Mouse (Mus musculus) hindlimb bud, embryonic 11.5 days (tissue): Measurements from ENCODE around the gene Emp3.
A peak's percentile ranks its signal among the peaks of the same experiment; 100 is the strongest.
"Not testable (repeated sequence)": the region's sequence is repeated elsewhere in the genome, so short reads cannot be mapped to it uniquely, and the experiment has no call there.

Source experiments
- DNase-seq: peaks from one replicate; pipeline ENCODE4 v3.0.0-alpha.2; 2012; ENCODE audit warnings: low read depth, low spot score; ENCODE audit errors: extremely low spot score

The Emp3 gene

DNA sequence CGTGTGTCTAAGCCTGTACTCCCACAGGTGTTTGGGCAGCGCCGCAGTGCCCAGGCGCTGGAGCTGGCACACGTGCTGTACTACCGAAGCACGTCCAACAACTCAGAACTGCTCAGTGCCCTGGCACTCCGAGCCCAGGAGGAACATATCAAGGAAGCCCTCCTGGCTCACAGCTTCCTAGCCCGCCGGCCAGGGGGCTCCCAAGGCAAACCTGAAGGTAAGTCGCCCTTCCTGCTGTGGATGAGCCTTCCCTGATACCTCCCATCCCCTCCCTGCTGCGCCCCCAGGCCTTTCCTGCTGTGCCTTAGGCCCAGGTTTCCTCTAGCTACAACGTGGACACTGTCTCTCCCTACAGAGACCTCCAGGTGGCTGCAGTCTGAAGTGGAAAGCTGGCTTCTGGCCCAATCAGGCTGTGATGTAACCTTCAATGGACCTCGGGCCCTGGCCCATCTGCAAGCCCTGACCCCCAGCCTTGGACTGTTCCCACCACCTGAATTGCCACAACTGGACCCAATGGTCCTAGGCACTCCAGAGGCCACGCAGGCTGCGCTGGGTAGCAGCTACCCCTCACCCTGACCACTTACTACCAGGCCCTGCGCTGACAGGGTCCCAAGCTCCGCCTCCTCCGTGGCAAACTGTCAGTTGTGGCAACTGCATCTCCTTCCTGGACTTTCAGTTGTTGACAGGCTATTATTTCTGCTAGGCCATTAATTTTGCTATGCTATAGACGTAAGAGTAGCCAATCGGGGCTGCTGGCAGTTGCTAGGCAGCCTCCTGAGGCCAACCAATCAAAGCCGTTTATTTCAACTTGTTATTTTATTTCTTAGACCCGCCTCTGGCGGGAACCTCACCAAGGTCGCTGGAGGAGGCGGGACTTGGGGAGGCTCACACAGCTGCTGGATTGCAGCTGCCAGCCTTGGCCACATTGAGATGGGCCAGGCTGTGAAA is 4.9 kb downstream of the Emp3 start:
- no peak for DNase-seq

DNA sequence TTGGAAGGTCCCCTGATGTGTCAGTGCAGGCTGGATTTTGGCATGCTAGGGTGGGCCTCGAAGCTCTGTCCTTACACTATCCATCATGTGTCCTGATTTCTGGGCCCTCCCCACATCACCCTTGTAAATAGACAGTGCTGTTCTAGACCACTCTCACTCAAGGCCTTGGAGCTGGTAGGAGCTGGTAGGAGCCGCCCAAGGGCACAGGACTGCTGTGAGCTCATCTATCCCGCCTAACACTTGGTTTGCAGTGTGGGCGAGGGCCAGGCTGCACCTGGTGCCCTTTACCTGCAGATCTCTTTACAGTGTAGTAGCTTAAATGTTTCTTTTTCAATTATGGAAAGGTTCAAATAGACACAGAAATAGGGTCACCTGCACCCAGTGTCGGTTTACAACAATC is 6.2 kb downstream of the Emp3 start:
- DNase-seq = no peak

DNA sequence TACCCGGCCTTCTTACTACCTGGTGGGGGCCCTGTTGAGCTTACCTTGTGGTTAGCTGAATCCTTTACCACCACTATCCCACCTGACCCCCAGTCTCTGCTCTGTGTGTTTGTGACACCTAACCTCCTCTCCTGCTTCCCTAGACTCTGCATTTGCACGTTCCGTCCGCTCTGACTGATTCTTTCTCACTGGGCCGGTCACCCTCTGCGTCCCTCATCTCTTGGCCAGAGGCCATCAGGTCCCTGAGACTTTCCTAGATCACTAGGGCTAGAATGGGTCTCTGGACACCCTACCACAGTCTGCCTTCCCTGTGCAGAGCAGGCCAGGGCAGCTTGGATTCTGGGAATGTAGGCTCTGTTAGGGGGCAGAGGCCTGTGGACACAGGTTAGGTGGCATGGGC is 7.1 kb downstream of the Emp3 start:
- DNase-seq = no peak

DNA sequence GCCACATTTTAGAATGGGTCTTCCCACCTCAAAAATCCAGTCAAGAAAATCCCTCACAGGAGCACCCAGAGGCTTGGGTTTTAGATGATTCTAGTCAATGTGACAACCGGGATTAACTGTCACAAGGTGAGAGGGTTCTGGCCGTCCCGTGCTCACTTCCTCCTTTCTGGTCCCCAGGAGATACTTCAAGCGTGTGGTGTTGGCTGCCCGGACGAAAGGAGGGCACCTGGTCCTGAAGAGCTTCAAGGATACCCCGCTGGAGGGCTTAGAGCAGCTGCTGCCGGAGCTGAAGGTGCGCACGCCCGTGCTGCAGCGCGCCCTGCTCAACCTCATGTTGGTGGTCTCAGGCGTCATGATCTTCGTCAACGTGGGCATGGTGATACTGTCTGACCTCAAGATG is 12.1 kb downstream of the Emp3 start:
- no peak for DNase-seq

DNA sequence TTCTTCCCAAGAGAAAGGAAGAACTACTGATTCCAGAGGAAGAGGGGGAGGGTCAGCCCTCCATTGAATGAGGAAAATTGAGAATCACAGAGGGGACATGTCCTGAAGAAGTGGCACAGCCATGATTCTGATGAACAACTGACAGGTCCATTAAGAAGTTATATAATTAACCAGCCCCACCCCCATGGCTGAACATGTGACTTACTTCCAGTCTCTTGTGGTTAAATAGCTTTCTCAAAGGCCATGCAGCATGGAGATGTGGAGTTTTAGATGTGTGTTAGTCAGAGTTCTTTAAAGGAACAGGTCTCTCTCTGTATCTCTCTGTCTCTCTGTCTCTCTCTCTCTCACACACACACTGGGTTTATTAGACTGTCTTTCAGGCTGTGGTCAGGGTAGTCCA is 12.8 kb downstream of the Emp3 start:
- DNase-seq = no peak

DNA sequence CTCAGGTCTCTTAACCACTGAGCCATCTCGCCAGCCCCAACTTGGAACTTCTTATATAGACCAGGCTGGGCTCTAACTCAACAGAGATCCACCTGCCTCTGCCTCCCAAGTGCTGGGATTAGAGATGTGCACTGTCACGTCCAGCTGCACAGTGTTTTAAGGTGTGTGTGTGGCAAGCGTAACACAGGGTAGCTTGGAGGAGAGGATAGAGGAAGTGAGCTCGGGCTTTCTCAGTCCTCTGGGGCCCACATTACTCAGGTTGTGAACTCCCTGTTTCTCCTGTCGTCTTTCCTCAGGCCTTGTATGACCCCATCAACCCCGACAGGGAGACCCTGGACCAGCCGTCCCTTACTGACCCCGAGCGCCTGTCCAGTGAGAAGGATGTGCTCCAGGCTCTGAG is 14.6 kb downstream of the Emp3 start:
- DNase-seq = no peak

DNA sequence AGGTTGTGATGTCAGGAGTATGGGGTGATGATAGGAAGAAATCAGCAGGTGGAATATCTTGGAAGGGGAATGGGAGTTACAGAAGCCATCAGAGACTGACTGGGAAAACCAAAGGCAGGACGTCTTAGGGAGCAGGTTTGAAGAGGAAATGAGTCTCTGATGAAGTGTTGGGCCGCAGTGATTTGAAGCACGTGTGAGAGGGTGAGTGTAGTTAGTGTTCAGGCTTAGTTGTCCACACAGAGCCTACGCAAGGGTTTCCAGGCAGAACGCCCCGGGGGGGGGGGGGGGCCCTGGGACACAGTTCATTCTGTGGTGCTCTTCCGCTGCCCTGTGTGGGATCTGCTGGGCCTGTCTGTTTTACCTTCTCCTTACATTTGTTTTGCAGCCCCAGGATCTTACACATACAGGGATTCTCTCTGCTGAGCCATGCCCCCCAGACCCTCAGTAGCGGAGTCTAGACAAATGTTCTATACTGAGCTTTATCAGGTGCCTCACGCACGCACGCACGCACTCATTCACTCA is 18.7 kb downstream of the Emp3 start:
- no peak for DNase-seq

DNA sequence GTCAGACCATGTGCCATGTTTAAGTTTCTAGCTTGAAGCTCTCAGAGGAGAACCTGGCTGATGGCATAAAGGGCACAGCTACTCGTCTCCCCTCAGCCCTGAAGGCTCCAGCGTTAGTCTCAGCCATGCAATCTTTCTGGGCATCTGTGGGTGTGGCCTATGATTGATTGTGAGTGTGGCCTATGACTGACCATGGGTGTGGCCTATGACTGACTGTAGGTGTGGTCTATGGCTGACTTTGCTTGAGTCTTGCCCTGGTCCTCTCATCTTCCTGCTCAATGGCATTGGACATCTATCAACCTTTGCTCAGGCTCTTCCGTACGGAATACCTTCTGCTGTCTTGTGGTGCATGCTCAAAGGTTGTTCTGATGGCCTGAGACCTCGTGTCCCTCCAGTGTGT is 19.6 kb downstream of the Emp3 start:
- DNase-seq = no peak

DNA sequence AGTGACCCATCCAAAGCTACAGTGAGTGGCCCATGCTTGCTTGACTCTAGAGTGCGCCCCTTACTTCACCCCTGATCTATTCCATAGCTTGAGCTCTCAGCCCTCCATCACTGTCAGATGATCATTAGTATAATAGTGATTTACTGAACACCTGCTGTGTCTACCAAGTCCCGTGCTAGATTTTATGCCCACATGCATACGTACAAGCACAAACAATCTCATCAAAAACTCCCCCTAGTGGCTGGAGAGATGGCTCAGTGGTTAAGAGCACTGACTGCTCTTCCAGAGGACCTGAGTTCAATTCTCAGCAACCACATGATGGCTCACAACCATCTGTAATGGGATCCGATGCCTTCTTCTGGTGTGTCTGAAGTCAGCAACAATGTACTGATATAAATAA is 23.1 kb downstream of the Emp3 start:
- not testable (repeated sequence) for DNase-seq

DNA sequence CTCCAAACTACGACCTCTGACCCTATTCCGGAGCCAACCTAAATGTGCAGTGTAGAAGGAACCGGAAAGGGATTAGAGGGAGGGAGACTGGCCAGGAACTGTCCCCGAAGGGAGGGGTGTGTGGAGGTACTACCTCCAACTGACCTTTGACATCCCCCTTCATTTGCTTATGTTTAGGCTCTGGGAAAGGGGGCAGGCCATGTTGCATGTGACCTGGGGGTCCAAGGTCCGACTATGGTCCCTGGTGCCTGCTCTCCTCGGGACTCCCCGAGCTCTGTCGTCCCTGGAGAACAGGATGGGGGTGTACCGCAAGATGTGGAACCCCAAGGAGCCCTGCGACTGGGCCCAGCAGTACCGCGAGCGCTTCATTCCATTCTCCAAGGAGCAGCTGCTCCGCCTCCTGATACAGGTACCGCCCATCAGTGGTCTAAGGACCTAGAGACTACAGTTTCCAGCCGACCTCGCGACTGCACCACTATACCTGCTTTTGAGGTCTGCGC is 23.9 kb downstream of the Emp3 start:
- no peak for DNase-seq

DNA sequence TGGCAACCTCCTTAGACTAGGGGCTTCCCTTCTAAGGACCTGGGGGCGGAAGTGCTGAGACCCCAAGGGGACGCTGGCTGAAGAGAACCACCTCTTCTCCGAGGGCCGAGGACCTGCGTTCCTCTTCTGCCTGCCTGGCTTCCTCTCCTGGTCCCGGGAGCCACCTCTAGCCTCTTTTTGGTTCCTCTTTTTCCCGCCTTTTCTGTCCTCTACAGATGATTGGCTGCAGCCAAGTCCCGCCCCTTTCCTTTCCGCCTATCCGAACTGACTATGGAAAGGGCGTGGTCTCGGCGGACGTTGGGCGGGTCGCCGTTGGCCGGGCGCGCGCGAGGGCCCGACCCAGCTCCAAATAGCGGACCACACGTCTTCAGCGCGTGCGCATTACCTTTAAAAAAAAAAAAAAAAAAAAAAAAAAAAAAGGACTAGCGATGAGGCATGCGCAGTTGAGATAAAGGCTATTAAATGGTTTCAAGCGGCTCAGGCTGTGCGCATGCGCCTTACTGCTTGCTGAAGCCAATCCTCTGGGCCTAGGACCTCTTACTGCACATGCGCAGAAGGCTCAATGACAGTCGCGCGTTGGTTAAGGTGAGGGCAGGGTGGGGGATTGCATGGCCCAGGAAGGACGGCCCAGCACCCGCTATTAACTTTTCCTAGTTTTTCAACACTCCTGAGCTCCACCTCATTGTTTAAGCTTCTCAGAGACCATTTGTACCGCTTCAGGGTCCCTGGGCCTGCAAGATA is 24.5 kb downstream of the Emp3 start, which contains the start of the genes Syngr4 and Tmem143:
Gene Syngr4, minus strand, starts transcription at position 198 of the 741 bp plus-strand sequence.
Gene Tmem143, plus strand, starts transcription at position 425 of the 741 bp plus-strand sequence.
- peak; percentile 99 for DNase-seq

DNA sequence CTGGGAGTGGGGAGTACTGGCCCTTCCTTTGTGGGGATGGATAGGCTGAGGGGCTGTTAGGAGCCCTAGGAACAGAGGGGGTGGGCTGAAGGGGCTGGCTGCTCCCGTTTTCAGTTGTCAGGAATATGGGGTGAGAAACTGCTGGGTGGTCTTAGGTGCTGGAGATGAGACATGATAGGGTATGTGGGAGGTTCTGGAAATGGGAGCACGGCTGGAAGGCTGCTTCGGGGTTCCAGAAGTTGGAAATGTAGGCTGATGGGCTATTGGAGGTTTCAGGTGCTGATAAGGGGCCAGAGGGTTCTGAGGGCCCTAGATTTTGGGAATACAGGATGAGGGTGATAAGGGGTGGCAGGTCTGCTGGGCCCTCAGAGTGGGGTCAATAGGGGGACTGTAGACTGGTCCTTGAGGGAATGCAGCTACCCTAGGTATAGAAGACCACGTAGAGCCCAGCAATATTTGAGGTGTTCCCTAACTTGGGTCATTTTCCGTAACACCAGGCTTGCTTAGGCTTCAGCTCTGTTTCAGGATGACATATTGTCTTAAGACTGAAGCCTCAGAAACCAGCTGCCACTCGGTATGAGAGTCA is 25.2 kb downstream of the Emp3 start:
- no peak for DNase-seq

DNA sequence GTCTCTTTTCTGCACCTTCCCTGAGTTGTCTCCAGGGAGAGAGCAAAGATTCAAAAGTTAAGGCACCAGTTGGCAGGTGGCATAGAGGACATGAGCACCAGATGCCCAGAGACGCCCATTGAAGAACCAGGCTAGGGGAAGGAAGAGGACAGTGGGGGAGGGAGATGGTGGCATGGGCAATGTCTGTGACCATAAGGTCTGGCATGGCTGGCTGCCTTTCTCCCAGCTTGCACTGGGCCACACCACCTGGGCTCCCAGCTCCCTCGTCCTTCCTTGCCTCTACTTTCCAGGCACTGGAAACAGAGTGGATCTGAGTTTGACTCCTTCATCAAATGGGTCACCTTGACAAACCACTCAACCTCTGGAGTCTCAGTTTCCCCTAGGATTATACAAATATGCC is 28.6 kb downstream of the Emp3 start:
- no peak for DNase-seq

DNA sequence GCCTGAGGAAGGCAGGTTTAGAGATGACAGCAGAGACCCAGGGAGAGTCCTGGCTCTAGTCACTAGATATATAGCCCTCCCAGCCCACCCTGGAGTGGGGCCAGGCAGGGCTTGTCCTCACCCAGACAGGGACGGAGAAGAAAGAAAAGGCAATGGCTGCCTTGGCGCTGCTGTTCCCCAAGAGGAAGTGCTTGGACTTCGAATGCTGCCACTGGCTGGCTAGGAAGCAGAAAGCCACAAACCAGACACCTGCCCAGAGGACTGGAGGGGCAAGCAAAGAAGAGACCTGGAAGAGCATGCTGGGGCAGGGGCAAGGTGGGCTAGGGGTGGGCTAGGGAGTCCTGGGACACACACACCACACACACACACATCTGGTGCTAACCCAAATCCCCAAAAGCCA is 34.0 kb downstream of the Emp3 start:
- DNase-seq = no peak

DNA sequence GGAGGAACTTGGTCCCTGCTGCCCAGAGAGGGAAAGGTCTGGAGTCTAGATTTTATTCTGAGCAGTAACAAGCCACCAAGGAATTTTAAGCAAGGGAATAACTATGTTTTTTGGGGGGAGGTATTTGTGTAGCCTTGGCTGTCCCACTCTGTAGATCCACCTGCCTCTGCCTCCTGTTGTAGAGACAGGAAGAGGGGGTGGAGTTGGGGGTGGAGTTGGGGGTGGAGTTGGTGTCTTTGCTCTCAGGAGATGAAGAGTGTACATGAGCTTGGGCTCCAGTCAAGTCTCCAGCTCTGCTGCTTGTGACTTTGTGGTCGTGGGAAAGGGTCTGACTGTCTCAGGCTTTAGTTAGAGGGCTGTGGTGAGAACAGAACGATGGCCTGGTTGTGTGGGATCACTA is 40.2 kb downstream of the Emp3 start:
- no peak for DNase-seq

DNA sequence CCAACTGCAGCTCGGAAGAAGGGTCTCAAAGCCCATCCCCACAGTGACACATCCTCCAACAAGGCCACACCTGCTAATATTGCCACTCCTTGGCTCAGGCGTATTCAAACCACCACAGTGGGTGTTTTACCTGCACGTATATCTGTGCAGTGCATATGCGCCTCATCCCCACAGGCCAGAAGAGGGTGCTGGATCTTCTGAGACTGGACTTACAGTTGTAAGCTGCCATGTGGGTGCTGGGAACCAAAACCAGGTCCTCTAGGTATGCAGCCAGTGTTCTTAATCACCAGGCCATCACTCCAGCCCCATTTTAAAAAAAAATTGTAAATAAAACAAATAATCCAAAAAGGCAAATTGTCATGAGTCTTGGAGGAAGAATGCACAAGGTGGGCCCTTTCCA is 40.7 kb downstream of the Emp3 start:
- DNase-seq = no peak

DNA sequence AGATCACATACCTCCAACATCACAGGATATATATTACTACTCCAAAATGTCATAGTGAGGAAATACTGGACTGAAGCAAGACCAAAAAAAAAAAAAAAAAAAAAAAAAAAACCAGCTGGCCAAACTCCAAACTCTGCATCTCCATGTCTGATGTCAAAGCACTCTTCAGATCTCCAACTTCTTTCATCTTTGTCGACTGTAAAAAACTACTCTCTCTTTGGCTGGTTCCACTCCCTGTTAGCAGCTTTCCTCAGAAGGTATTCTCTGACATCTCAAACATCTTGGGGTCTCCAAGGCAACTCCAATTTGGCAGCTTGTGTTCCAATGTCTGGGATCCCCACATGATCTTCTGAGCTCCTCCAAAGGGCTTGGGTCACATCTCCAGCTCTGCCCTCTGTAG is 42.9 kb downstream of the Emp3 start, which contains the start of gene Grin2d:
Gene Grin2d, minus strand, starts transcription at position 101 of the 400 bp plus-strand sequence.
- DNase-seq = not testable (repeated sequence)

DNA sequence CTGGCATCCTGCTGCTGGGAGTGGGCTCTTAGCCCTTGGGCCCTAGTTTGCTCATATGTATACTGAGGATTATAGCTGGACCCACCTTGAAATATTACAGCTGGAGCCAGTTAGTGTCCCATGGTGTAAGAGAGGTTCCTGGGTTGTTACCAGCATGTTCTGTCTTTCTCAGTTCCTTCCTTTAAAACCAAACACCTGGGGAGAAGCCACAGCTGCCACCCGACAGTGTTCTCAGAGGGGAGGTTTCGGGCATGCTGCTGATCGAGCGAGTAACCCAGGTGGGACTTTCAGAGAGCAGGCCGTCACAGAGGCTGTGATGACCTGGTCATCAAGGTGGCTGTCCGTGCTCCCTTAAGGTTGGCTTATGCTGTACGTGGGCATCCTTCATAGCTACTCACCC is 44.3 kb downstream of the Emp3 start:
- DNase-seq = no peak

DNA sequence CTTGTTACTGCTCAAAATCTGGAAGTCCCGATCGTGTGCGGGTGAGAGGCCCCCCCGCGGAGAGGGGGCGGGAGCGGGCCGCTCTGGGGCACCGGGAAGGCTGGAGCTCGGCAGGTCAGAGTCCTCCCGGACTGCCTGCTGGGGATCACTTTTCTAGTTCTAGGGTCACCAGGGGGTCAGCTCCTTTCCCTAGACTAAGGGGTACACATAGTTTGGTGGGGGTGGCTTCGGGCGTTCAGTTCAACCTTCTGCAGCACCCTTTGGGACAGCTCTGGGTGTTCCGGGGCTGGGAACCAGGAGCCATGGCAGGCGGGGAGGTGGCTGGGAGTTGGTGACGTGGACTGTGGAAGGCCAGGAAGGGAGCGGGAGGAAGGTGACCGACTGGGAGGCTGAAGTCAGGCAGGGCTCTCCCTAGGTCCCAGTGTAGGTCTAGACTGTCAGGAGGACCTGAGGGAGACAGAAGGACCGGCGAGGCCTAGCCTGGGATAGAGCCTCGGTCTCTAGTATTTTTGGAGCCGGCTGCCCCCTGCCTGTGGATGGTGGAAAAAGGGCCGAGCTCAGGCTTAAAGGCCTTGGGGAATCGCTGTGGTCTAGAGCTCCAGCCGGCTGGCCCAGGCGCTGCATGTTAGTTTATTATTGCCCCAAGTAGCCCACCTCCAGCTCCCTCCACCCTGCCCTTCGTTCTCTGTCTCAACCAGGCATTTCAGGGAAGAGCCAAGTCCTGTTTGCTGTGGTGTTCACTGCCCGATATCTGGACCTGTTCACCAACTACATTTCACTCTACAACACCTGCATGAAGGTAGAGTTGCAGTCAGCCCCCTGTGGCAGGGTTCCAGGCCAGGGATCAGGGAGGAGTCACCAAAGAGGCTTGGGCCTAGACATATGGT is 47.9 kb downstream of the Emp3 start:
- no peak for DNase-seq

DNA sequence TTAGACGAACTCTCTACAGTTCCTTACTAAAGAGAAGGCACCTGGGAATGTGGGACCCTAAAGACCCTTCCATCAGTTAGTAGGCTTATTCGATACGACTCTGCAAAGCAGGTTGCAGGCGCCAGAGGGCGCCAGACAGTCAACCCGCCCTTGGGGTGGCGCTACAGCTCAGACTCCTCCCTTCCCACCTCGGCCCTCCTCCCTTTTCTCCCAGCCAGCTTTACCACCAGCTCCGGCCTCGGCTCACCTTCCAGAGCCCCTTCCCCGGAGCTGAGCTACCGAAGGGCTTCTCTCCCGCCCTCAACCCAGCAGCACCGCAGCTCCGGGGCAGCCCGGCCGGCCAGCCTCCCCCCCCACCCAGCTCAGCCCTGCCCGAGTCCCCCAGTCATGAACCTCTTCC is 48.6 kb downstream of the Emp3 start, which contains the start of gene Kdelr1:
Gene Kdelr1, plus strand, starts transcription at position 149 of the 400 bp plus-strand sequence.
- peak; percentile 95 for DNase-seq
